Mouse (Mus musculus) thymus, adult 18-20 months (tissue): ENCODE data around the gene Gm42742.

Experiments
- DNase-seq, 2 experiments: peaks; one replicate each; pipeline ENCODE4 v3.0.0; 2022; ENCODE audit warnings: mixed read lengths in 2 of 2

Gene Gm42742

DNA sequence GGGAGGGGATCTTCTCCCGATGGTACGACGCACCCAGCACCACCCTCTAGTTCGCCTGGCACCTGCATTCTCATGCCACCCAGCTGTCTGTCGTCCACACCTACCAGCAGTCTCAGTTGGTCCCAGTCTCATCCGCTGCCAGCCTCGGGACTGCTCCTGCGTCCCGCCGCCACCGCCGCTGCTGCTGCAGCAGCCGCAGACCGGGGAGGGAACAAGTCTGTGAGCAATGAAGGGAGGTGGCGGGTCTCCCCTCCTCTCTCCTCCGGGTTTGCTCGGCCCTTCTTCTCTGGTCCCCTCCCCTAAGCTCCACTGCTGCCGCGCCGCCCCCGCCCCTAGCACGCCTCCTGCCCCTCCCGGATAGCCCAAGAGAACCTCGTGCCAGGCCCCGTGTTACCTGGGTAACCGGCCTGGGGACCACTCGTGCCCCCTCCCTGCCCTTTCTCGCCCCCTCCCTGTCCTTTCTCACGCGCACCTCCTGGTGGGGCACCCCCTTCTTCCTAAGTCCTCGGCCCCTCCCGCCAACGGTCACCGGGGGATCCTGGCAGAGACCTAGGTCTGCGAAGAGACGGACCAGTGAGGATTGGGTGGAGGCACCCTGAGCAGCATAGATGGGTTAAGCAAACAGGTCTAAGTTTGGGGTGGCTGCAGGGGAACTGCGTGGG, at the start of gene Gm42742, which contains the start of gene Prrt2:
Gene Gm42742, minus strand, starts transcription at position 197 of the 662 bp plus-strand sequence.
Gene Prrt2, minus strand, starts transcription at position 311 of the 662 bp plus-strand sequence.
- DNase-seq, result peak; percentile 67 to 71

DNA sequence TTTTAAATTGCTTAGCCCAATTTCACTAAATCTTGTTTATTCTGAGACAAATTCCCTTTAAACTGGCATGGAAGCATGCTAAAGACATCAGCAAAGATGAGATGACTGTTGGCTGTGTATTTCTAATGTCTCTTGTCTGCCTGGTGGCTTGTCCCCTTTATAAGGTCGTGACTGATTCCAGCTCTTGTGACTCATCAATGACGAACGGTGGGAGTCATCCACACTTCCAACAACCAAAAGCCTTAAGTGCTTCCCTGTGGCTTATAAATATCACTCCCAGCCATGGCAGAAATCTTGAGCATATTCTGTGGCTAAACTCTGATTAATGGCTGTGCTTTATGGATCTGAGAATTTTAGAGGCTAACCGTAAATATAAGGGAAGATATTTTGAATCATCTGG, 45.4 kb upstream of the Gm42742 start:
- DNase-seq, result no peak

GRCm38 (mm10) chr7:127065538-127065937, 44.6 kb upstream of the Gm42742 start:
- no peak for DNase-seq

- no peak for DNase-seq
Measured at GRCm38 (mm10) chr7:127055026-127055585, 34.2 kb upstream of the Gm42742 start.

DNA sequence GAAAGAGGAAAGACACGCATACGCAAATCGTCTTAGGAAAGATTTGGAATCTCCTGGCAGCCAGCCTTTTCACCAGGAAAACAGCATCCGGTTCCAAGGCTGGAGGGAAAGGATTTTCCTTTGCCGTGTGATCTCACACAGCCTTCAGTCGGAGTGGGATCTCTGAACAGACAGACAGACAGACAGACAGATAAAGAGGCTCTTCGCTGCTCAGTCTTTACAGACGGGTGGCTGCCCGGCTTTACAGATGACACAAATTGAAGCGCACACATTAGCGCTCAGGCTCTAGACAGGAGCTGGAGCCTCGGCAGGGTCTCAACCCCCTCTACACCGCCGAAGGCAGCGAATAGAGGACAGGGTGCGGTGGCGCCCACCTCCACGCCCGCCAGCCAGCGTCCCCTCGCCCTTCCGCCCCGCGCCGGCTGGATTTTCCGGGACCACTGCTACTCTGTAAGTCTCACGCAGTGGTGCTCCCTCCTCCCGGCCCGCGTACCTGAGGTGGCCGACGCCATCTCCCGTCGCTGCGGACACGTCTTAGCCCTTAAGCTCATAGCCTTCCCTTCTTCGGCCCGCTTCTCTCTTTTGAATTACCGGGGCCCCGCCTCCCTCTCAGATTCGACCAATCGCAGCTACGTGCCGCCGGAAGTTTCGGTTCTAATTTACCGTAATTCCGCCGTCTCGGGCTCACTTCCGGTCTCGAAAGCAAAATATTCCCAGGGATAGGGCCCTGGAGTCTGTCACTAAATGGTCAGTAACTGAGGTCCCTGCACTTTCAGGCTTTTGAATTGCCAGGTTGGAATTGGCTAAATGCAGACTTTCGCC, 21.2 kb upstream of the Gm42742 start, which contains the start of gene Kif22:
Gene Kif22, minus strand, starts transcription at position 621 of the 822 bp plus-strand sequence.
- peak; percentile 72 to 82 for DNase-seq

GRCm38 (mm10) chr7:127031244-127031643, 10.3 kb upstream of the Gm42742 start:
- no peak for DNase-seq

DNA sequence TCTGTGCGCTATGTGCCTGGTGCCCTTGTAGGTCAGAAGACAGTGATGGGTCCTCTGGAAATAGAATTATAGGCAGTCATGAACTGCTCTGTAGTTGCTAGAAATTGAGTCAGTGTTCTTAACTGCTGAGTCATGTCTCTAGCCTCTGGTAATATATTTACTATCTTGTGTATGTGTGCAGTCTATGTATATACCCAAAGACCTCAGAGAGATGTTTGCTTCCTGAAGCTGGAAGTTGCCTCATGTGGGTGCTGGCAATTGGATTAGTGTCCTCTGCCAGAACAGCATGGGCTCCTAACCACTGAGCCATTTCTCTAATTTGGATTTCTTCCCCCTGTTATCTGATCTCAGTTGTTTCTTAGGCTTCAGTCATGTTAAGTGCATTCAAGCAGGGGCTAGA, 9.3 kb upstream of the Gm42742 start:
- no peak for DNase-seq

DNA sequence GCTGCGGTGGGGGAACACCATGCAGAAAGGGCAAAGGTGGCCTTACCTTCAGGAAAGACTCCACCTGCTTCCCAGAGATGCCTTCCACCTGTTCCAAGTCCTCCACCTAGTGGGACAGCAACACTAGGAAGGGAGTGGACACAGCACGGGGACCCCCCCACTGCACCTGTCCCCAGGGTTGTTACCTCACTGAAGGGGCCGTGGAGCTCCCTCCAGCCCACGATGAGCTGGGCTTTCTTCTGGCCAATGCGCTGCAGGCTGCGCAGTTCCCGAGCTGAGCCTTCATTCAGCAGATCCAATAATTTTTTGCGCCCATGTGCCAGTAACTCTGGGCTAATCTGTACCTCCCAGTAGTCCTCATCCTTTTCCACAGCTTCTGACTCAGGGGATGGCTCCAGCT, 7.0 kb upstream of the Gm42742 start:
- no peak for DNase-seq

DNA sequence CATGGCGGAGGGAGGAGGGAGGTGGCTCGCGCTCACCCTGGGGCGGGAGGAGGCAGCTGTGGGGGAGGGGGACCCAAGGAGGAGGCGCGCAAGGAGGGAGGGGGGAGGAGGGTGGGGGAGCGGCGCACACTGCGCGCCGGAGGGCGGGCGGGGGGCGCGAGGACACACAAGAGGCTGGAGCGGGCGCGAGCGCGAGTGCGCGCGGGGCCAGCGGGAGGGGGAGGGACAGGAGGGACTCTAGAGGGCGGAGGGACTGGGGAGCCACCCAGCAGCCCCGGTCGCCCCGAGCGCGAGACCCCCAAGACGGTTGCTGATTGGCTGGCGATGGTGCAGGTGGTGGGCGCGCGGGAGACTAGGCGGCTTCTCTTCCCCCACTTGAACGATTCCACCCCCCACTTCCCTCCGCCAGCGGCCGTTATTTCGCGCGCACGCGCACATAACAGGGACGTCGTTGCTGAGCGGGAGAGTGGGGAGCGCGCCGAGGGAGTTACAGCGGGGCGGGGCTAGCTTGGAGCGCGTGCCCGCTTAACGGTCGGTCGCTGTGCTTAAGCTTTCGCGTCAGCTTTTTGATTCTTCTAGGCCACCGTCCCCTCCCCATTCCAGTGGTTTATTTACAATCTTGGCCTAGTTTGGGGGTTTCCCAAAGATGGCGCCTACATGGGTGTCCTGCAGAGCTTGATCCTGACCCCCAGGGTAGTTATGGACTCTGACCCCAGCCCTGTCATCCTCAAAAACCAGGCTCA, 6.3 kb upstream of the Gm42742 start, which contains the start of gene Maz:
Gene Maz, minus strand, starts transcription at position 54 of the 743 bp plus-strand sequence.
- DNase-seq, result peak; percentile 100

DNA sequence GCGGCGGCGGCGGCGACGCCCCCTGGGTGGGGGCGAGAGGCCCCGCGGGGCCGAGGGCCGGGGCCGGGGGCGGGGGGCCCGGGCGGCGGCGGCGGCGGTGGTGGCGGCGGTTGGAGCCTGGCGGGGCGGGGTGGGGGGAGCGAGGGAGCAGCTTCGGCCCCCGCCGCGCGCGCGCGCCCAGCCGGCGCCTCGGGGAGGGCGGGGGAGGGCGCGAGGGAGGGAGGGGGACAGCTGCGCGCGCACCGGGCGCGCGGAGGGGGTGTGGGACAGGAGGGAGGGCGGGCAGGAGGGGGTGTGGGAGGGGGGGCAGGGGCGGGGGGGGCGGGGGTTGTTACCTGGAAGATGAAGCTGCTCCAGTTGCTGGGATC, 5.7 kb upstream of the Gm42742 start:
- DNase-seq, result peak in 1 of 2 experiments; percentile 66

GRCm38 (mm10) chr7:127026161-127026600, 5.3 kb upstream of the Gm42742 start:
- peak; percentile 68 to 77 for DNase-seq

GRCm38 (mm10) chr7:127025556-127026160, 4.8 kb upstream of the Gm42742 start:
- DNase-seq, result no peak

GRCm38 (mm10) chr7:127024755-127025555, 4.1 kb upstream of the Gm42742 start:
- DNase-seq, result peak; percentile 81 to 87

DNA sequence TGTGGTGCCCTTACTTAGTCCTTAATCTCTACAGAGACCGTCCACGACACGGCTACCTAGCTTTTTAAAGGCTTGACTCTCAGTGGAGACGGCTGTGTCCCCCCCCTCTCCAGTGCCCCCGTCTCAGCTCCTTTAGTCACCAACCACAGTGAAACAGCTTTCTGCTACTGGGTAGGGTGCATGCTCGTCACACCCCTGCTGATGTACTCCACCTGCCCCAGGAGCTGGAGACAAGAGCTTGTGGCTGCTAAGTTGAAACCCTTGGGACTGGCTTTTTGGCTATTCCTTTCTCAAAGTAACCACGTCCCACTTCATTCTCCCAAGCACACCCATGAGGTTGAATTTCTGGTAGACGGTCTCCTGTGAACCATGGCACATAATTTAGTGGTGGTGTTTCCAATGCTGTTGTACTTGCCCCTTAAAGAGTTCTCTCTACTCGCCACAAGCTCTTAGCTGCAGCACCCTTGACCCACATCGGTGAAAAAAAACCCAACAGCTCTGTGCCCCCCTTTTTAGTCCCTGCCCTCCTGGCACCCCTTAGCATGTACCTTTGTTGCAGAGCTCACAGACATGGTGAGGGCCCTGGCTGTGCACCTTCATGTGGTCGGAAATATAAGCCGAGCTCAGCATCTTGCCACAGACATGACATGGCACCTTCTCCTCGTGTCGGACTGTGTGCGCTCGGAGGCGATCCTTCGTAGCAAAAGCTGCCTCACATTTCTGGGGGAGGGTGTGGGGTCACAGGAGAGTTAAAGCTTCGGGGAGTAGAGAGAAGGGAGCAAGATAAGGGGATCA, 3.2 kb upstream of the Gm42742 start:
- DNase-seq, result peak in 1 of 2 experiments; percentile 79

- DNase-seq, result peak in 1 of 2 experiments; percentile 52
Measured at GRCm38 (mm10) chr7:127023272-127023691, 2.4 kb upstream of the Gm42742 start.

DNA sequence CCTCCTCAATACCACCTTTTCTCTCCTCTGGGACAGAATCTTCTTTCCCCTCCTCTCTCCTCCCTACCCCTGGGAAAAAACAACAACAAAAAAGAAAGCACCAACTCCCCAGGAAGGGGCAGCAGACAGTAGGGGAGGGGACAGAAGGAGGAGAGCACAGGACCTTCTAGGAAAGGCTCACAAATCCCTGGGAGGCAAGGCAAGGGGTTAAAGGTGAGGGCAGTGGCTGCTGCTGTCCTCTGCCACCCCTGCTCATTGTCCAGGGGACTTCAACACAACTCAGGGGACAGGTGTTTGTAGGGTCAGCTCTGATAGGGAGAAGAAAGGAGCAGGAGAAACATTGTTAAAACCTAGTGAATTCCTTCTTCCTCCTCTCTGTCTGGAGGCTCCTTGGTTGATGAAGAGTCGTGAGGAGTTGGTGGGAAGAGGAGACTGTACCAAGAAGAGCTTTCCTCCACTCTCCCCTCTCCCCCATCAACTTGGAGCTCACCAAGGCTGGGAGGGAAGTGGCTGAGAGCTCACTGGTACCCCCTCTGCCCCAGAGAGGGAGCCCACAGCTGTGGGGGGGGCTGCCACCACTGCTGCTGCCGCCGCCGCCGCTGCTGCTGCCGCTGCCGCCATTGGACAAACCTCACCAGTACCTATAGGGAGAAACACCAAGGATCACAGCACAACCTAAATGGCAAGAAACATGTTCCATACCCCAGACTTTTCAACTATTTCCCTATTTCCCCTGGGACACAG, 1.8 kb upstream of the Gm42742 start:
- no peak for DNase-seq

GRCm38 (mm10) chr7:127021563-127022527, 948 bp upstream of the Gm42742 start:
- no peak for DNase-seq

GRCm38 (mm10) chr7:127020491-127020890, 406 bp downstream of the Gm42742 start:
- DNase-seq, result no peak
